Mouse (Mus musculus): ENCODE measurements at regions not wholly inside any gene's neighbourhood (a gene's known extent, or its start where the extent isn't known, plus 50 kb on each side); places are given as distances from the start of the nearest gene placed in this dataset.

DNA sequence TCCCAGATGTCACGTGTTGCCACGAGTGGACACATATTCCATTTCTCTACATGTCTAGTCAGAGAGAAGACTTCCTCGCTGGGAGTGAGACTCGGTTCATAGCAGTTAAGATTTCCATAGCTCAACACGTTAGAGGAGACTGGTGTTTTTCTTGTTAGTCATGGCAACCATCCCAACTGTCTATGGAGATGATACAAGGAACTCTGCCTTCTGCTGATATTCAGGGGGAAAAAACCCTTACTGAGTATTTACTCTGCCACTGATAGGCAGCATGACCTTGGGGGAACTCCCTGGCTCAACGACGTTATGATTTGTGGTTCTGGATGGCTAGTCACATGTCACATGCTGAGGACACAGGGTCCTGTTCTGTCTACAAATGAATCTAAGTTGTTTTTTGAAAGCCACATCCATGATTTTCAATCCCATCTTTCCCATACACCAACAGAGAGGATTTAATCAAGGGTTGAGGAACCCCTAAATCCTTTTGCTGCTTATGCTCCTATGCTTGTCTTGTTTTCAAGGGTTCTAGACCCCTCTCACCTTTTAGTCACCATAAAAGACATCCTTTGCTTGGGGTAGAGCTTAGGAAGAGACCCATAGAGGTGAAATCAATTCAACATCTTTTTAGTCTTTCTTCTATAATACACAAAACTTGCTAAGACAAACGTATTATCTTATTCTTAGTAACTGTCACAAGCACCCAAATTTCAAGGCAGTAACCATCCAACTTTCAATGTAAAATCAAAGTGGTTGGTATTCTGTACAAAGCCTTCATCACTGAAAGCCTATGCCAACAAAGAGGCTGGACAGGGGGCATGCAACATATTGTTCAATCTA is 50.2 kb upstream of the Adtrp start:
- WGBS = 75% methylated on average over 8 of the region's 8 CpGs
- Histone ChIP-seq H3K9me3 (ENCODE audit: control insufficient read depth, low read length) (no peaks in the 10 kb centered on the region), H3K4me3 (ENCODE audit: control insufficient read depth in 1 of 2, insufficient read depth in 1 of 2, low read depth in 1 of 2, low read length in 2 of 2) (no peak overlapping the region), H3K27ac (replicated peaks in 1 of 2; ENCODE audit: control insufficient read depth in 1 of 2, insufficient read depth in 1 of 2, low read depth in 2 of 2, low read length in 2 of 2) (no peak overlapping the region), H3K9ac (ENCODE audit: low read length) (no peak overlapping the region), H3K4me1 (ENCODE audit: control insufficient read depth in 2 of 2, insufficient read depth in 2 of 2, low read length in 2 of 2) (no peaks in the 10 kb centered on the region), H3K27me3 (ENCODE audit: control insufficient read depth, insufficient read depth, low read length) (no peaks in the 10 kb centered on the region), H3K36me3 (ENCODE audit: control insufficient read depth, insufficient read depth, low read length) (no peaks in the 10 kb centered on the region), H3K4me2 (ENCODE audit: low read length) (no peak overlapping the region)
- ATAC-seq (ENCODE audit: insufficient number of reproducible peaks, insufficient read depth, low FRiP score, low read depth) = no peak
